Mouse (Mus musculus) cerebellum, adult 2 months (tissue): ENCODE data around the gene Npc1l1.

Experiments
- CTCF ChIP-seq: fragments of 200-500 bp; IDR thresholded peaks from 2 replicates; pipeline ENCODE4 v1.5.1; 2011; ENCODE audit warnings: low read depth, mild to moderate bottlenecking, control low read depth, low read length, moderate library complexity, borderline replicate concordance; ENCODE audit not compliant: insufficient read depth
- POLR2A ChIP-seq: fragments of 200-500 bp; IDR thresholded peaks from 2 replicates; pipeline ENCODE4 v1.6.1; 2011; ENCODE audit warnings: low read length, control low read depth, borderline replicate concordance; ENCODE audit not compliant: insufficient read depth

- TF ChIP-seq CTCF (no peak), POLR2A (no peak)
These were observed 65.2 kb downstream of the Npc1l1 start for GRCm38 (mm10) chr11:6164781-6165180.
